Mouse (Mus musculus) testis, adult 2 months (tissue): Measurements from ENCODE around the gene Gm20671. TPM values are rescaled to one million over a fixed set of nuclear protein-coding genes. Genes with fewer than 3 reads are reported as not detected.
"Not testable (repeated sequence)": the region's sequence is repeated elsewhere in the genome, so short reads cannot be mapped to it uniquely, and the experiment has no call there.

ENCODE experiments used
- H3K27ac ChIP-seq: fragments of 200-500 bp; 2 replicates; pipeline ENCODE4 v1.5.1; 2012; ENCODE audit warnings: low read depth, low read length; ENCODE audit not compliant: control insufficient read depth, insufficient read depth
- H3K27me3 ChIP-seq: fragments of 200-500 bp; 2 replicates; pipeline ENCODE4 v1.6.1; 2012; ENCODE audit warnings: mild to moderate bottlenecking, low read length, moderate library complexity; ENCODE audit not compliant: control insufficient read depth, insufficient read depth
- H3K36me3 ChIP-seq: fragments of 200-500 bp; 2 replicates; pipeline ENCODE4 v1.6.1; 2012; ENCODE audit warnings: mild to moderate bottlenecking, low read length; ENCODE audit not compliant: control insufficient read depth, insufficient read depth
- H3K4me1 ChIP-seq: fragments of 200-500 bp; 2 replicates; pipeline ENCODE4 v1.6.1; 2012; ENCODE audit warnings: low read length; ENCODE audit not compliant: control insufficient read depth, insufficient read depth
- H3K4me3 ChIP-seq: fragments of 200-500 bp; 2 replicates; pipeline ENCODE4 v1.5.1; 2012; ENCODE audit warnings: low read depth, mild to moderate bottlenecking, low read length, moderate library complexity, mixed read lengths; ENCODE audit not compliant: control insufficient read depth
- CTCF ChIP-seq: fragments of 200-500 bp; IDR thresholded peaks from 2 replicates; pipeline ENCODE4 v1.5.1; 2012; ENCODE audit warnings: low read depth, mild to moderate bottlenecking, inconsistent platforms, low read length, moderate library complexity; ENCODE audit not compliant: control insufficient read depth, insufficient read depth, insufficient replicate concordance
- POLR2A ChIP-seq: fragments of 200-500 bp; IDR thresholded peaks from 2 replicates; pipeline ENCODE4 v1.6.1; 2012; ENCODE audit warnings: low read depth, mild to moderate bottlenecking, inconsistent platforms, low read length, moderate library complexity; ENCODE audit not compliant: control insufficient read depth
- polyA plus RNA-seq: library from polyadenylated mRNA; depleted of rRNA; stranded (reverse); fragments of >200 nt; gene quantifications from 2 replicates; pipeline ENCODE4 v1.2.3, GENCODE M21; 2012

Gene Gm20671
- polyA plus RNA-seq, 1 experiment, result 1.0 TPM

- H3K27ac ChIP-seq, result no peak overlapping the region
- H3K4me3 ChIP-seq, result no peak overlapping the region
- H3K27me3 ChIP-seq, result no peaks in the 10 kb centered on the region
- H3K36me3 ChIP-seq, result no peaks in the 10 kb centered on the region
- TF ChIP-seq POLR2A (no peak), CTCF (no peak)
- H3K4me1 ChIP-seq, result no peaks in the 10 kb centered on the region
Observed at GRCm38 (mm10) chr5:32728851-32729250, 98.1 kb downstream of the Gm20671 start.

GRCm38 (mm10) chr5:32728300-32728699, 98.6 kb downstream of the Gm20671 start:
- no peak overlapping the region for H3K27ac ChIP-seq
- H3K4me1 ChIP-seq, result no peaks in the 10 kb centered on the region
- H3K27me3 ChIP-seq, result no peaks in the 10 kb centered on the region
- TF ChIP-seq CTCF (no peak), POLR2A (no peak)
- H3K36me3 ChIP-seq, result no peaks in the 10 kb centered on the region
- H3K4me3 ChIP-seq, result no peak overlapping the region

GRCm38 (mm10) chr5:32725397-32725796, 101.5 kb downstream of the Gm20671 start:
- H3K36me3 ChIP-seq, H3K27ac ChIP-seq, H3K4me3 ChIP-seq, H3K27me3 ChIP-seq, H3K4me1 ChIP-seq: not testable (repeated sequence)

GRCm38 (mm10) chr5:32723981-32724380, 102.9 kb downstream of the Gm20671 start:
- TF ChIP-seq POLR2A (no peak), CTCF (no peak)
- Histone ChIP-seq H3K4me1 (no peaks in the 10 kb centered on the region), H3K36me3 (no peaks in the 10 kb centered on the region), H3K4me3 (no peak overlapping the region), H3K27me3 (no peaks in the 10 kb centered on the region), H3K27ac (no peak overlapping the region)

- H3K4me3 ChIP-seq, H3K27me3 ChIP-seq, H3K4me1 ChIP-seq, H3K27ac ChIP-seq, H3K36me3 ChIP-seq: not testable (repeated sequence)
Observed at GRCm38 (mm10) chr5:32722711-32723110, 104.2 kb downstream of the Gm20671 start.

GRCm38 (mm10) chr5:32722263-32722662, 104.6 kb downstream of the Gm20671 start:
- TF ChIP-seq POLR2A (no peak), CTCF (no peak)
- Histone ChIP-seq H3K4me3 (no peak overlapping the region), H3K27ac (no peak overlapping the region), H3K27me3 (no peaks in the 10 kb centered on the region), H3K4me1 (no peaks in the 10 kb centered on the region), H3K36me3 (no peaks in the 10 kb centered on the region)

- no peaks in the 10 kb centered on the region for H3K36me3 ChIP-seq
- no peaks in the 10 kb centered on the region for H3K4me1 ChIP-seq
- H3K27ac ChIP-seq, result no peak overlapping the region
- TF ChIP-seq CTCF (no peak), POLR2A (no peak)
- no peak overlapping the region for H3K4me3 ChIP-seq
- no peaks in the 10 kb centered on the region for H3K27me3 ChIP-seq
Observed at GRCm38 (mm10) chr5:32721316-32721715, 105.6 kb downstream of the Gm20671 start.

GRCm38 (mm10) chr5:32720416-32720815, 106.5 kb downstream of the Gm20671 start:
- TF ChIP-seq CTCF, result no peak
- no peak for TF ChIP-seq POLR2A
- Histone ChIP-seq H3K27me3 (no peaks in the 10 kb centered on the region), H3K4me3 (no peak overlapping the region), H3K27ac (no peak overlapping the region), H3K4me1 (no peaks in the 10 kb centered on the region), H3K36me3 (no peaks in the 10 kb centered on the region)
